Mouse (Mus musculus) 3134 (cell line): ENCODE results near the gene Gm26602.

Source experiments
- DNase-seq: peaks from one replicate; pipeline ENCODE4 v3.0.0-alpha.2; 2011; ENCODE audit warnings: low spot score; ENCODE audit not compliant: insufficient read length; ENCODE audit errors: extremely low read depth

Gm26602 gene

GRCm38 (mm10) chr10:79916081-79916480 lies 5.4 kb downstream of the Gm26602 start:
- DNase-seq = peak; percentile 58

GRCm38 (mm10) chr10:79916808-79917531 lies 6.3 kb downstream of the Gm26602 start, which contains the start of gene Kiss1r:
Kiss1r (plus strand) TSS chr10:79916971.
- DNase-seq = peak; percentile 80

- no peak for DNase-seq
These were observed 7.0 kb downstream of the Gm26602 start for GRCm38 (mm10) chr10:79917532-79918100.

GRCm38 (mm10) chr10:79918231-79919078 lies 7.8 kb downstream of the Gm26602 start:
- no peak for DNase-seq

GRCm38 (mm10) chr10:79919251-79919849 lies 8.7 kb downstream of the Gm26602 start:
- DNase-seq = no peak

GRCm38 (mm10) chr10:79920056-79920890 lies 9.6 kb downstream of the Gm26602 start:
- DNase-seq = no peak

- DNase-seq = no peak
These were observed 10.4 kb downstream of the Gm26602 start, which contains the start of gene R3hdm4 for GRCm38 (mm10) chr10:79920958-79921535. R3hdm4 (minus strand) TSS chr10:79921208.

- no peak for DNase-seq
These were observed 10.9 kb downstream of the Gm26602 start for GRCm38 (mm10) chr10:79921572-79921971.

GRCm38 (mm10) chr10:79924998-79925784 lies 14.5 kb downstream of the Gm26602 start:
- peak; percentile 91 for DNase-seq

- DNase-seq = no peak
These were observed 15.3 kb downstream of the Gm26602 start for GRCm38 (mm10) chr10:79925785-79926490.

GRCm38 (mm10) chr10:79926491-79927323 lies 16.1 kb downstream of the Gm26602 start, which contains the start of gene Arid3a:
Arid3a (plus strand) TSS chr10:79927043.
- peak; percentile 95 for DNase-seq

GRCm38 (mm10) chr10:79927324-79928029 lies 16.8 kb downstream of the Gm26602 start:
- DNase-seq = peak; percentile 72

GRCm38 (mm10) chr10:79928030-79928694 lies 17.5 kb downstream of the Gm26602 start:
- peak; percentile 51 for DNase-seq

GRCm38 (mm10) chr10:79928907-79929701 lies 18.4 kb downstream of the Gm26602 start:
- no peak for DNase-seq
